22 mouse cellular contexts compared by ENCODE assay signal in genomic region chr15:10941901-10942300, GRCm38 (mm10). TPM values are rescaled to one million over a fixed set of nuclear protein-coding genes. Genes with fewer than 3 reads are reported as not detected.
DNase-seq lines count a peak whose midpoint lies in the region; ATAC-seq lines count a peak whose summit lies in the region.
"Had no signal": no experiment of that assay in that cellular context is flagged by ENCODE, and none has a peak within 500 bp of the region (broad histone marks: within the 10 kb centered on the region; RNA-seq: fewer than 3 reads in every experiment).

No protein-coding gene starts in this region.

- H3K9ac ChIP-seq in neural tube, embryonic 15.5 days (replicated peaks): no peak overlapping the region
- no peak overlapping the region for H3K9ac ChIP-seq in limb, embryonic 15.5 days
- H3K9ac ChIP-seq: embryonic facial prominence, embryonic 13.5 days; forebrain, embryonic 12.5 days; heart, embryonic 15.5 days; hindbrain, embryonic 14.5 days; intestine, embryonic 15.5 days had no signal

- no peaks in the 10 kb centered on the region for H3K27me3 ChIP-seq in neural tube, embryonic 15.5 days (replicated peaks)
- H3K27me3 ChIP-seq in limb, embryonic 15.5 days: no peaks in the 10 kb centered on the region
- H3K27me3 ChIP-seq: embryonic facial prominence, embryonic 13.5 days; forebrain, embryonic 12.5 days; heart, embryonic 15.5 days; intestine, embryonic 15.5 days had no signal

- 84% methylated on average over 6 of the region's 6 CpGs for WGBS in neural tube, embryonic 15.5 days
- WGBS in limb, embryonic 15.5 days: 57% methylated on average over 6 of the region's 6 CpGs

- peak; percentile 3 for DNase-seq in neural tube, embryonic 10.5 days (ENCODE audit: extremely low spot score, low spot score)
- DNase-seq in NIH3T3 (ENCODE audit: low read depth): peak; percentile 82
- DNase-seq in lung, postnatal 25 days (ENCODE audit: low spot score): no peak
- DNase-seq in urinary bladder, postnatal 36 days (ENCODE audit: low spot score in 2 of 2): no peak
- DNase-seq: adrenal gland, adult 2 months; adrenal gland, postnatal 25 days; B cell, adult 2 months; cerebellum, adult 8-10 months; cerebellum, postnatal 14 days; gastrocnemius, postnatal 10 days; heart, adult 2 months; heart, postnatal 14 days had no signal

- H3K27ac ChIP-seq in neural tube, embryonic 15.5 days (replicated peaks): no peak overlapping the region
- H3K27ac ChIP-seq in limb, embryonic 15.5 days: peak overlapping the region; percentile 73
- H3K27ac ChIP-seq: embryonic facial prominence, embryonic 13.5 days; forebrain, embryonic 12.5 days; heart, adult 2 months; heart, embryonic 15.5 days; hindbrain, embryonic 10.5 days; hindbrain, embryonic 14.5 days; intestine, embryonic 15.5 days had no signal

- no peaks in the 10 kb centered on the region for H3K4me1 ChIP-seq in neural tube, embryonic 15.5 days
- peaks cover 6% of the 10 kb centered on the region for H3K4me1 ChIP-seq in limb, embryonic 15.5 days
- H3K4me1 ChIP-seq: forebrain, embryonic 12.5 days; heart, embryonic 15.5 days; hindbrain, embryonic 10.5 days; intestine, embryonic 15.5 days had no signal

- H3K9me3 ChIP-seq in neural tube, embryonic 15.5 days (replicated peaks): no peaks in the 10 kb centered on the region
- H3K9me3 ChIP-seq in limb, embryonic 15.5 days: no peaks in the 10 kb centered on the region
- H3K9me3 ChIP-seq: embryonic facial prominence, embryonic 13.5 days; forebrain, embryonic 12.5 days; heart, embryonic 15.5 days; hindbrain, embryonic 10.5 days; intestine, embryonic 15.5 days had no signal

- H3K4me3 ChIP-seq in neural tube, embryonic 15.5 days (replicated peaks): no peak overlapping the region
- H3K4me3 ChIP-seq in limb, embryonic 15.5 days: no peak overlapping the region
- H3K4me3 ChIP-seq: embryonic facial prominence, embryonic 13.5 days; forebrain, embryonic 12.5 days; heart, adult 2 months; heart, embryonic 15.5 days; hindbrain, embryonic 10.5 days; intestine, embryonic 15.5 days had no signal

- H3K4me2 ChIP-seq in neural tube, embryonic 15.5 days: no peak overlapping the region
- no peak overlapping the region for H3K4me2 ChIP-seq in limb, embryonic 15.5 days
- H3K4me2 ChIP-seq: embryonic facial prominence, embryonic 13.5 days; forebrain, embryonic 12.5 days; heart, embryonic 11.5 days; heart, embryonic 15.5 days; hindbrain, embryonic 14.5 days; intestine, embryonic 15.5 days had no signal

- no peaks in the 10 kb centered on the region for H3K36me3 ChIP-seq in neural tube, embryonic 15.5 days
- no peaks in the 10 kb centered on the region for H3K36me3 ChIP-seq in limb, embryonic 15.5 days
- H3K36me3 ChIP-seq: embryonic facial prominence, embryonic 13.5 days; forebrain, embryonic 12.5 days; heart, embryonic 15.5 days; hindbrain, embryonic 10.5 days; intestine, embryonic 15.5 days had no signal

- ATAC-seq in neural tube, embryonic 15.5 days (ENCODE audit: low FRiP score): no peak
- ATAC-seq in limb, embryonic 15.5 days (ENCODE audit: insufficient number of reproducible peaks, low FRiP score, low TSS enrichment, low read depth): 0 out of 2 replicates have a peak, but pooled peaks have one; percentile 64
- ATAC-seq: forebrain, embryonic 16.5 days; intestine, embryonic 15.5 days had no signal

RNA-seq across cellular contexts. Expression of gene C1qtnf3, which starts 10.2 kb away (rescaled TPM):
- polyA plus RNA-seq in neural tube, embryonic 15.5 days (2015; fragmentation: Nextera tagmentation; extraction: Ambion mirVana): 21.2 and 23.1 TPM in 2 replicates
- 167 and 188 TPM in 2 replicates for polyA plus RNA-seq in limb, embryonic 15.5 days (2015; fragmentation: Nextera tagmentation; extraction: Ambion mirVana)

RNA-seq across cellular contexts. Expression of gene Amacr, which starts 39.7 kb away (rescaled TPM):
- 12.4 and 13.9 TPM in 2 replicates for polyA plus RNA-seq in neural tube, embryonic 15.5 days (2015; fragmentation: Nextera tagmentation; extraction: Ambion mirVana)
- polyA plus RNA-seq in limb, embryonic 15.5 days (2015; fragmentation: Nextera tagmentation; extraction: Ambion mirVana): 19.2 and 25.4 TPM in 2 replicates

RNA-seq across cellular contexts. Expression of gene Slc45a2, which starts 58.6 kb away (rescaled TPM):
- not detected in 2 replicates for polyA plus RNA-seq in neural tube, embryonic 15.5 days (2015; fragmentation: Nextera tagmentation; extraction: Ambion mirVana)
- 0.50 and 0.62 TPM in 2 replicates for polyA plus RNA-seq in limb, embryonic 15.5 days (2015; fragmentation: Nextera tagmentation; extraction: Ambion mirVana)
- polyA plus RNA-seq: heart, adult 2 months; intestine, embryonic 15.5 days had no signal

Comparison
In these comparisons a context has a peak if more than half of its experiments do, and no peak if none do; other contexts are left out.
1. DNase-seq: peak in neural tube, embryonic 10.5 days (single experiment) and NIH3T3 (single experiment); none in lung, postnatal 25 days (single experiment) and urinary bladder, postnatal 36 days (0 of 2).